Mouse (Mus musculus): Measurements from ENCODE around the gene Gm14137. TPM values are rescaled to one million over a fixed set of nuclear protein-coding genes. Genes with fewer than 3 reads are reported as not detected.

The Gm14137 gene
- polyA plus RNA-seq, 1 experiment = not detected

- H3K36me3 ChIP-seq (ENCODE audit: control insufficient read depth, insufficient read depth, low read length, poor library complexity, severe bottlenecking) = no peaks in the 10 kb centered on the region
- H3K9me3 ChIP-seq (replicated peaks; ENCODE audit: control insufficient read depth, insufficient read depth, low read length, poor library complexity, severe bottlenecking) = no peaks in the 10 kb centered on the region
- TF ChIP-seq POLR2A (IDR thresholded peaks at IDR 0.05; ENCODE audit: insufficient read depth, low read length) (no peak), CTCF (IDR thresholded peaks at IDR 0.05; ENCODE audit: low read depth, low read length) (no peak), EP300 (IDR thresholded peaks at IDR 0.05; ENCODE audit: insufficient read depth, low read depth, low read length) (no peak)
- H3K4me3 ChIP-seq (ENCODE audit: low read depth, low read length) = peak overlapping the region; percentile 90
- peak overlapping the region; percentile 10; the same call in 1 of the 2 replicates for H3K27ac ChIP-seq (ENCODE audit: insufficient read depth, low read length)
- H3K4me1 ChIP-seq (ENCODE audit: control insufficient read depth, insufficient read depth, low read length) = peaks cover 2% of the 10 kb centered on the region
- no peaks in the 10 kb centered on the region for H3K27me3 ChIP-seq (ENCODE audit: control insufficient read depth, insufficient read depth, low read length, poor library complexity, severe bottlenecking)
- H3K9ac ChIP-seq (ENCODE audit: low read depth, poor library complexity, severe bottlenecking) = peak overlapping the region; percentile 44
Measured at GRCm38 (mm10) chr2:119207961-119208343, 33.6 kb downstream of the Gm14137 start.

- Histone ChIP-seq H3K9ac (ENCODE audit: low read depth, poor library complexity, severe bottlenecking) (peak within 1 kb of the TSS; percentile 44), H3K27me3 (ENCODE audit: control insufficient read depth, insufficient read depth, low read length, poor library complexity, severe bottlenecking) (no peaks in the 10 kb centered on the region), H3K4me1 (ENCODE audit: control insufficient read depth, insufficient read depth, low read length) (peaks cover 2% of the 10 kb centered on the region), H3K27ac (ENCODE audit: insufficient read depth, low read length) (peak within 1 kb of the TSS; percentile 10), H3K4me3 (ENCODE audit: low read depth, low read length) (peak within 1 kb of the TSS; percentile 90), H3K9me3 (replicated peaks; ENCODE audit: control insufficient read depth, insufficient read depth, low read length, poor library complexity, severe bottlenecking) (no peaks in the 10 kb centered on the region), H3K36me3 (ENCODE audit: control insufficient read depth, insufficient read depth, low read length, poor library complexity, severe bottlenecking) (no peaks in the 10 kb centered on the region)
- TF ChIP-seq EP300 (IDR thresholded peaks at IDR 0.05; ENCODE audit: insufficient read depth, low read depth, low read length) = no peak
- no peak for TF ChIP-seq CTCF (IDR thresholded peaks at IDR 0.05; ENCODE audit: low read depth, low read length)
- no peak for TF ChIP-seq POLR2A (IDR thresholded peaks at IDR 0.05; ENCODE audit: insufficient read depth, low read length)
Measured at GRCm38 (mm10) chr2:119208344-119209175, 34.3 kb downstream of the Gm14137 start, which contains the start of the genes Zfyve19 and Dnajc17. Gene Zfyve19 (plus strand): TSS chr2:119208617. Gene Dnajc17 (minus strand): TSS chr2:119208795.

- Histone ChIP-seq H3K9ac (ENCODE audit: low read depth, poor library complexity, severe bottlenecking) (peak overlapping the region; percentile 25), H3K27ac (ENCODE audit: insufficient read depth, low read length) (no peak overlapping the region), H3K4me3 (ENCODE audit: low read depth, low read length) (peak overlapping the region; percentile 90), H3K4me1 (ENCODE audit: control insufficient read depth, insufficient read depth, low read length) (peaks cover 2% of the 10 kb centered on the region), H3K36me3 (ENCODE audit: control insufficient read depth, insufficient read depth, low read length, poor library complexity, severe bottlenecking) (no peaks in the 10 kb centered on the region), H3K27me3 (ENCODE audit: control insufficient read depth, insufficient read depth, low read length, poor library complexity, severe bottlenecking) (no peaks in the 10 kb centered on the region), H3K9me3 (replicated peaks; ENCODE audit: control insufficient read depth, insufficient read depth, low read length, poor library complexity, severe bottlenecking) (no peaks in the 10 kb centered on the region)
- no peak for TF ChIP-seq CTCF (IDR thresholded peaks at IDR 0.05; ENCODE audit: low read depth, low read length)
- TF ChIP-seq EP300 (IDR thresholded peaks at IDR 0.05; ENCODE audit: insufficient read depth, low read depth, low read length) = no peak
- TF ChIP-seq POLR2A (IDR thresholded peaks at IDR 0.05; ENCODE audit: insufficient read depth, low read length) = no peak
Measured at GRCm38 (mm10) chr2:119209176-119209507, 34.8 kb downstream of the Gm14137 start.

Other genes with a start within 250 kb of the Gm14137 start
- 9.3 and 10.3 TPM in 2 replicates for gene Chst14, start 248.0 kb upstream of the Gm14137 start, polyA plus RNA-seq (2011; ENCODE audit: insufficient read depth, insufficient read length, low read depth, missing spikeins)
- gene Ccdc32, start 145.1 kb upstream of the Gm14137 start, polyA plus RNA-seq (2011; ENCODE audit: insufficient read depth, insufficient read length, low read depth, missing spikeins) = 8.7 and 9.2 TPM in 2 replicates
- 16.2 and 16.8 TPM in 2 replicates for gene Rpusd2, start 139.7 kb upstream of the Gm14137 start, polyA plus RNA-seq (2011; ENCODE audit: insufficient read depth, insufficient read length, low read depth, missing spikeins)
- 90.2 and 96.0 TPM in 2 replicates for gene Knl1, start 127.4 kb upstream of the Gm14137 start, polyA plus RNA-seq (2011; ENCODE audit: insufficient read depth, insufficient read length, low read depth, missing spikeins)
- 117 and 128 TPM in 2 replicates for gene Rad51, start 61.7 kb upstream of the Gm14137 start, polyA plus RNA-seq (2011; ENCODE audit: insufficient read depth, insufficient read length, low read depth, missing spikeins)
- gene Rmdn3, start 17.5 kb upstream of the Gm14137 start, polyA plus RNA-seq (2011; ENCODE audit: insufficient read depth, insufficient read length, low read depth, missing spikeins) = 22.0 and 25.4 TPM in 2 replicates
- gene Gchfr, start 6.7 kb upstream of the Gm14137 start, polyA plus RNA-seq (2011; ENCODE audit: insufficient read depth, insufficient read length, low read depth, missing spikeins) = 2.2 and 6.0 TPM in 2 replicates
- 11.9 and 13.4 TPM in 2 replicates for gene Zfyve19, start 34.1 kb downstream of the Gm14137 start, polyA plus RNA-seq (2011; ENCODE audit: insufficient read depth, insufficient read length, low read depth, missing spikeins)
- 12.0 and 12.5 TPM in 2 replicates for gene Dnajc17, start 34.3 kb downstream of the Gm14137 start, polyA plus RNA-seq (2011; ENCODE audit: insufficient read depth, insufficient read length, low read depth, missing spikeins)
- gene Ppp1r14d, start 55.4 kb downstream of the Gm14137 start, polyA plus RNA-seq (2011; ENCODE audit: insufficient read depth, insufficient read length, low read depth, missing spikeins) = not detected in 2 replicates
- 57.3 and 71.4 TPM in 2 replicates for gene Spint1, start 62.9 kb downstream of the Gm14137 start, polyA plus RNA-seq (2011; ENCODE audit: insufficient read depth, insufficient read length, low read depth, missing spikeins)
- 0.36 and 0.78 TPM in 2 replicates for gene Rhov, start 96.8 kb downstream of the Gm14137 start, polyA plus RNA-seq (2011; ENCODE audit: insufficient read depth, insufficient read length, low read depth, missing spikeins)
- 11.7 and 12.8 TPM in 2 replicates for gene Vps18, start 114.2 kb downstream of the Gm14137 start, polyA plus RNA-seq (2011; ENCODE audit: insufficient read depth, insufficient read length, low read depth, missing spikeins)
- gene Dll4, start 151.3 kb downstream of the Gm14137 start, polyA plus RNA-seq (2011; ENCODE audit: insufficient read depth, insufficient read length, low read depth, missing spikeins) = 0.18 TPM in 1 of 2 replicates, not detected in the other
- 3.6 and 3.8 TPM in 2 replicates for gene Chac1, start 176.7 kb downstream of the Gm14137 start, polyA plus RNA-seq (2011; ENCODE audit: insufficient read depth, insufficient read length, low read depth, missing spikeins)